Mouse (Mus musculus) small intestine, adult 10 weeks (tissue): Measurements from ENCODE around the gene Trmt13. TPM values are rescaled to one million over a fixed set of nuclear protein-coding genes. Genes with fewer than 3 reads are reported as not detected.

Experiments used
- polyA plus RNA-seq: library from polyadenylated mRNA; stranded (reverse); fragments of 350-450 nt; fragmentation: Illumina TruSeq; extraction: RNeasy Lipid Tissue Mini Kit (QIAGEN cat#74804); gene quantifications from one replicate; pipeline ENCODE4 v1.2.3, GENCODE M21; 2014; ENCODE audit warnings: low replicate concordance

Gene Trmt13
- 25.7 TPM for polyA plus RNA-seq

GRCm38 (mm10) chr3:116614295-116614892, at the start of gene Trmt13:
Trmt13 (minus strand) TSS chr3:116614587.

GRCm38 (mm10) chr3:116662463-116662863, 48.1 kb upstream of the Trmt13 start, which contains the start of gene Mfsd14a:
Mfsd14a (minus strand) TSS chr3:116662677.

GRCm38 (mm10) chr3:116594728-116595602, 19.4 kb downstream of the Trmt13 start, which contains the start of gene Sass6:
Sass6 (plus strand) TSS chr3:116594982.

GRCm38 (mm10) chr3:116562408-116563094, 51.8 kb downstream of the Trmt13 start, which contains the start of gene Lrrc39:
Lrrc39 (plus strand) TSS chr3:116562973.

Other genes with a start within 250 kb of the Trmt13 start
- 43.6 TPM for gene Cdc14a, start 190.6 kb downstream of the Trmt13 start, polyA plus RNA-seq
- 68.6 TPM for gene Rtca, start 106.4 kb downstream of the Trmt13 start, polyA plus RNA-seq
- gene Dbt, start 101.5 kb downstream of the Trmt13 start, polyA plus RNA-seq = 28.0 TPM
- 3.5 TPM for gene Lrrc39, start 51.6 kb downstream of the Trmt13 start, polyA plus RNA-seq
- gene Sass6, start 19.6 kb downstream of the Trmt13 start, polyA plus RNA-seq = 17.9 TPM
- 67.5 TPM for gene Mfsd14a, start 48.1 kb upstream of the Trmt13 start, polyA plus RNA-seq
- not detected for gene Gm43191, start 66.7 kb upstream of the Trmt13 start, polyA plus RNA-seq
- gene Slc35a3, start 98.2 kb upstream of the Trmt13 start, polyA plus RNA-seq = 266 TPM
- gene Agl, start 193.6 kb upstream of the Trmt13 start, polyA plus RNA-seq = 8.6 TPM
- gene Frrs1, start 244.9 kb upstream of the Trmt13 start, polyA plus RNA-seq = 10.2 TPM